Mouse (Mus musculus) gastrocnemius, adult 18-20 months (tissue): Measurements from ENCODE around the gene Nppb. TPM values are rescaled to one million over a fixed set of nuclear protein-coding genes. Genes with fewer than 3 reads are reported as not detected.

Source experiments
- DNase-seq: peaks from one replicate; pipeline ENCODE4 v3.0.0; 2021; ENCODE audit warnings: low spot score
- total RNA-seq, 2 experiments: library from RNA; stranded (reverse); gene quantifications; 2 replicates each; pipeline ENCODE4 v1.2.3; 2021

Nppb gene
- total RNA-seq, 2 experiments from 2014 or later, result not detected

GRCm38 (mm10) chr4:147976237-147976636 is 9.4 kb upstream of the Nppb start:
- DNase-seq, result no peak

DNA sequence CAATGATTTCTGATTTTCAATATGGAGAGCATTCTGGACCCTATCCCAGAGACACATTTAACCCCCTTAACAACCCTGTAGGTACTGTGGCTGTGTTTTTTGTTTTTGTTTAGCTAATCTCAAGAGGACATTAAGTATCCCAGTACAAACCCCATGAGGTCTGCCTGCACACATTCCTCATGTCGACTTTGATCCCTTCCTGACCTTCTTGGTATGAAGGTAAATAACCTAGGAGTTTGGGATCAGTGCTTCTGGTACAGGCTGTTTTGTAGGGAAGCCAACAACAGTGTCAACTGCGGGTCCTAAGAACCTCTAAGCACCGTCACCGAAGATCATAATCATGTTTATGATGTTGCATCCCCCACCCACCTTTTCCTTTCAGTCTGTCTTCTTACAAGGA is 7.9 kb upstream of the Nppb start:
- no peak for DNase-seq

GRCm38 (mm10) chr4:147978391-147978790 is 7.2 kb upstream of the Nppb start:
- DNase-seq, result no peak

DNA sequence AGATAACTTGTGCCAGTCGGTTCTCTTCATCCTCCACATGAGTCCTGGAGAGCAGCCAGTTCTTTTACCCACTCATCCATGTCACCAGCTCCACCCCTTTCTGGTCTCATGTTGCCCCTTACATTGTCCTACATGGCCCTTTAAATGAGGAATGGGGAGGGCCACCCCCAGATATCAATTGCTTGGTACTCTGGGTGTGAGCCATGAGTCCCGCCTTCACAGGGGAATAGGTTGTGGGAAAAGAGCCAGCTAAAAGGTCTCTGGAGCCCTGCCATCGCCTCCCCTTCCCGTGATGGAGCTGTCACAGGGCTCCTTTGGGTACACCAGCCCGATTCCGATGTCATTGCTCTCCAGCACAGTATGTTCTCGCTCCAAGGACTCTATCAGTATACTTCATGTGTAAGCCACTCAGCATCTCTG is 6.1 kb upstream of the Nppb start:
- no peak for DNase-seq

DNA sequence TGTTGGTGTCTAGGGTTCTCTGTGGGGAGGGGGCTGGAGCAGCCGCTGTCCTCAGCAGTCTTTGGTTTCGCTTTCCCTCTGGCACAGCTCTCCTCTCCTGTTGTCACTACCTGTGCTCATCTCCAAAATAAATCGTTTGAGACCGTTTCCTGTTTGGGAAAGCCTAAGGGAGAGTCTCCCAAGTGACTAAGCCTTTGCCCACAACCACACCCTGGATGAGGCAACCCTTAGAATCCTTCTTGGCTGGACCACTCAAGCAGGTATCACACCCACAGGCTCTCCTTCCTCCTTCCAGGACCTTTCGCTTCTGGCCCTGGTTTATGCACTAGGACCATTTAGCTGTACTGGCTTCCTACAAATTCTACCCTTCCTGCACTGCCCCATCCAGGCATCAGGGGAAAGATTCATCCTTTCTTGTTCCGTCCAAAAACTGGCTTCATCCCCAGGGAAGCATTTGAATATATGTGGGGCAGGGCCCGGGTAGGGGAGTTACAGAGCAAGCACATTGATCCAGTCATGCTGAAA is 8.0 kb downstream of the Nppb start:
- DNase-seq, result no peak

- DNase-seq, result no peak
Measured at GRCm38 (mm10) chr4:147995311-147995710, 9.7 kb downstream of the Nppb start.

GRCm38 (mm10) chr4:148000202-148000772 is 14.7 kb downstream of the Nppb start, which contains the start of gene Nppa:
Gene Nppa, plus strand, starts transcription at chr4:148000722.
- no peak for DNase-seq

DNA sequence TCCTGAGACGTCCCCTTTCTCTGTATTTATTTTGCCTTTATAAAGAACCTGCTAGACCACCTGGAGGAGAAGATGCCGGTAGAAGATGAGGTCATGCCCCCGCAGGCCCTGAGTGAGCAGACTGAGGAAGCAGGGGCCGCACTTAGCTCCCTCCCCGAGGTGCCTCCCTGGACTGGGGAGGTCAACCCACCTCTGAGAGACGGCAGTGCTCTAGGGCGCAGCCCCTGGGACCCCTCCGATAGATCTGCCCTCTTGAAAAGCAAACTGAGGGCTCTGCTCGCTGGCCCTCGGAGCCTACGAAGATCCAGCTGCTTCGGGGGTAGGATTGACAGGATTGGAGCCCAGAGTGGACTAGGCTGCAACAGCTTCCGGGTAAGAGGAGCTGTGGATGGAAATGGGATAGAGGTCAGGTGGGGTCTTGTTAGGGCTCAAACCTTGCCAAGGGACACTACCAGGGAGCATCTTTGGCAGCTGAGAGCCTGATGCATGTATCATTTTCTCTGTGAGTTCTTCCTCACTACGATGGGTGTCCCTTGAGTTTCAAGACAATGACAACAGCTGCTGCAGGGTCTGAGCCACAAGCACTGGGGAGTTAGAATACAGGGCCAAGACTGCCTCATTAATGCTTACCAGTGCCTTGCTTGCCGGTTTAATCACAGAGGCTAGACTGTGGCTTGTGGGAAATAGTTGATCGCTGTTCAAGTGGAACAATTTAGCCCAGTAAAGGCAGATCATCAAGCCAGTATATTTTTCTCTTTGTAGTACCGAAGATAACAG is 15.6 kb downstream of the Nppb start:
- DNase-seq, result no peak

DNA sequence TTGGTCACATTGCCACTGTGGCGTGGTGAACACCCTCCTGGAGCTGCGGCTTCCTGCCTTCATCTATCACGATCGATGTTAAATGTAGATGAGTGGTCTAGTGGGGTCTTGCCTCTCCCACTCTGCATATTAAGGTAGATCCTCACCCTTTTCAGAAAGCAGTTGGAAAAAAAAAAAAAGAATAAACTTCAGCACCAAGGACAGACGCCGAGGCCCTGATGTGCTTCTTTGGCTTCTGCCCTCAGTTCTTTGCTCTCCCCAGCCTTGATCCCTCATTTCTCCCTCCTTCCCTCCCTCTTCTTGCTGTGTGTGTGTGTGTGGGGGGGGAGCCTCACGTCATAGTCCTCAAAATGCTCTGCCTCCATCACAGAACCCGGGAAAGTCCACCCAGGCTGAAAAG is 16.3 kb downstream of the Nppb start:
- no peak for DNase-seq

DNA sequence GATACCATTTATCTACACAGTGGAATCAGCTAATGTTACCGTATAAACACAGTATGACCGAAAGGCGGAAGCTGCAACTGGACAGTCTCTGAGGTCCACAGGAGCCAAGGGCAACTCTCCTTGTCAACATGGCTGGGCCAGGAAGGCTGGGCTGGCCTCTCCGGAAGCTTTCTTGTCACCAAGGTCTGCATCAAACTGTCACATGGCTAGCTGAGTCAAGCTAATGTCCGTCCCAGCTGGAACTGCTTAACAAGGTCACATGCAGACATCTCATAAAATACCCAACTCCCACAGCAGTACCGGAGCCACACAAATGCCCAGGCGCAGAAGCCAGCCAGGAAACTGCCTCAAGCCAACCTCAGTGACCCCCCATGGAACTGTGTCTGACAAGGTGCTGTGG is 18.8 kb downstream of the Nppb start:
- DNase-seq, result no peak

GRCm38 (mm10) chr4:148008412-148008811 is 22.8 kb downstream of the Nppb start:
- peak; percentile 48 for DNase-seq

DNA sequence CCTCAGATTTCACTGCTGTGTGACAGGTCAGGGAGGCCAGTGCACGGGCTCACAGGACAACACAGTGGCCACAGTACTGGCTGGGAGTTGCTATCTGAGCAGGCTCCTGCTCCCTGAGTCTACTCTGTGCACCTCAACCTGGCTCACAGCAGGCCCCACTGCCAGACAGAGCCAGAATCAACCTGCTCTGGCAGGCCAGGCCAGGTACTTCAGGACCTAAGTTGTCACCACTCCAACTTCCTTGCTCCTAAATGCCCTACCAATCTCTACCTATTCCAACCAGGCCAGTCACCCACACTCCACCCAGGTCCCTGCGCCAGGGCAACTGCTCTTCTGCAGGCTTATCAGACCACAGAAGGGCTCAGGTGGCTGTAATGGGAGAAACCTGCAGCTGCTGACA is 24.1 kb downstream of the Nppb start:
- DNase-seq, result no peak

DNA sequence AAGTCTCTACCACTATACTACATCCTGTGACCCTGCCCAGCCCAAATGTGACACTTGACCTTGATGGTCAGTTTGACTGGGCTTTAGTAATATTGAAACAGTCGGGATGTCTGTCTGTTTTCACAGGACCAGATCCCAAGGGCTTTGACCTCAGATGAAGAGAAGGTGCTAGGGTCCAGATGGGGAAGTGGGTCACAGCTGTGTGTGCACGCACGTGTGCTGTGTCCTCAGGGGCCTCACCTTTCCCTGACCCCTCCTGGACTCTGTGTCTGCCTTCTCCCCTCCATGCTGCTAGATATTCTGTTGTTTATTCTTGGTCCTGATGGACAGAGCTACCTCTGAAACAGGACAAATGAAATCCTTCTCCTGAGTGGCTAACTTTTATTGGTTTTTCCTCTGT is 25.7 kb downstream of the Nppb start:
- DNase-seq, result no peak

GRCm38 (mm10) chr4:148012216-148012615 is 26.6 kb downstream of the Nppb start:
- DNase-seq, result no peak

DNA sequence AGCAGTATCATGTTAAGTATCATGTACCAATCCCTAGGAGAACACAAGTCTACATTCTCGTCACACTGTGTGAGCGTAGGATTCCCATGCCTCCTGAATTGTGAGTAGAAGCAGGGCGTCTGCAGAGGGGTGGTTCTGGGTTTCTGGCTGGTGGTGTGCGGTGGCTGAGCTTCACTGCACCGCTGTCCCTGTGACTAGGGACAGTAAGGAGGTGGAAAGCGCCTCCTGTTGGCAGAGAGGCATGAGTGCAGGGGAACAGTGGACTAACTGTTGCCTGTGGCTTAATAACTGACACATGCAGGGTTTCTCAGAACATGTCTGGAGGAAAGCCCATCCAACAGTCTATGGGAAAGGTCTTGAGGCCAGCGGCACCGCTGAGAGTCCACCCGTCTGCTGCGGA is 29.8 kb downstream of the Nppb start:
- no peak for DNase-seq

- DNase-seq, result no peak
Measured at GRCm38 (mm10) chr4:148016981-148017380, 31.4 kb downstream of the Nppb start.

- DNase-seq, result no peak
Measured at GRCm38 (mm10) chr4:148018410-148018809, 32.8 kb downstream of the Nppb start.

GRCm38 (mm10) chr4:148024003-148024402 is 38.4 kb downstream of the Nppb start:
- DNase-seq, result no peak

GRCm38 (mm10) chr4:148029297-148029696 is 43.7 kb downstream of the Nppb start:
- DNase-seq, result no peak

- no peak for DNase-seq
Measured at GRCm38 (mm10) chr4:148030506-148030905, 44.9 kb downstream of the Nppb start.

DNA sequence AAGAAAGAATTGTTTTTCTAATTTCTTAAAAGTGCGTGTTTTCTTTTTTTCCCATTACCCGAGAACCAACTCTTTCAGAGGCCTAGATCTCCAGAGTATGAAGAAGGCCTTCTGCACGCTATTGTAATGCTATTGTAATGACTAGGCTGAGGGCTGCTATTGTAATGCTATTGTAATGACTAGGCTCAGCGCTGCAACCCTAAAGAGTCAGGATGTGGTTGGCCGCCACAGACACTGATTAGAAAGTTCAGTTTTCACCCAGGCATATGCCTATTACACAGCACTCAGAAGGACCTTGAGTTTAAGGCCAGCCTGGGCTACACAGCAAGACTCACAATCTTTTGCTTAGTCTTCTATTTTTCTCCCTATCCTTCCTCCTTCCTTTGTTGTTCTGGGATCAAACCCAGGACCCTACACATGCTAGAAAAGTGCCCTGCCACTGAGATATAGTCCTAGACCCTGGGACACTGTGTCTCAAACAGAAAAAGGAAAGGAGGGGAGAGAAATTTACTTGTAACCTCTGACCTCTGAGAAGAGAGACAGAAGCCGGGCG is 48.3 kb downstream of the Nppb start:
- DNase-seq, result no peak

DNA sequence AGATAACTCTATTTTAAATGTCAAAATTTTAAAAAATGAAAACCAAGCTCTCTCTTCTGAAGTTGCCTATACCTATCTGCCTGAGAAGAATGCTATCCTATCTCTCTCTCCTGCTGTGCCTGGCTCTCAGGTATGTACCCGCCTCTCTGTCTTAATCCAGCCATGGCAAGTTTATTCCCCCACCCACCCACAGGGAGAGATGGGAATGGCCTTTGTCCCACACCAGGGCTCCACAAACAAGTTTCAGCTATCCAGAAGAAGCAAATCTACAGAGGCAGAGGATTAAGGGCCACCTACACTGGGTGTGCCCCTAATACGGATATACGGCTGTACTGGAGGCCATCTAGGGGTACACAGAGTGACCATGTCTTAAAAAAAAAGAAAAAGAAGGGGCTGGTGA is 49.9 kb downstream of the Nppb start:
- no peak for DNase-seq
